Mouse (Mus musculus): ENCODE data around the gene Chrnb1. TPM values are rescaled to one million over a fixed set of nuclear protein-coding genes. Genes with fewer than 3 reads are reported as not detected.

The Chrnb1 gene
- total RNA-seq, 2 experiments from 2014 or later: 23.2 to 26.3 TPM

DNA sequence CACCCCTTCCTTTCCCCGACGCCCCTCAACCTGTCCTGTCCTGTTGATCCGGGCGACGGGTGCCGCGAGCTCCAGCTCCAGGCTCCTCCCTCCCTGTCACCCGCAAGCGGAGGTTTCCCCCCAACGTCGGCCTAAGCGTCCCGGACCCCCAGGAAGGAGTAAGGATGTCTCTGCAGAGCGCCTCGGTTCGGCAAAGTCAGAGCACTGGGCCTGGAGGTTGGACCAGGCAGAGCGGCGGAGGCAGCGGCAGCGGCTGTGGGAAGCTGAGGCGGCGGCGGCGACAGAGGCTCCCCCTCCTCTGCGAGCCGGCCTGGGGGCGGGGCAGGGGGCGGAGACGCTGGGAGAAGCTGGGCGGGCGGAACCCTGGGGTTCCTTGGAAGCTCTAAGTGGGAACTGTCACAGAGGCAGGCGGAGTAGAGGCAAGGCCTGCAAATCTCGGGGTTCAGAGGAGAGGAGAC, 6.9 kb upstream of the Chrnb1 start:
- DNase-seq: peak; percentile 93
- Histone ChIP-seq H3K27ac (peak overlapping the region; percentile 87), H3K4me3 (peak overlapping the region; percentile 78)
- TF ChIP-seq CTCF (IDR thresholded peaks at IDR 0.05): no peak
- intact Hi-C loops (cut with DNase I): loop anchor here (2.0 to 5.0 kb wide), 2 partner anchors 44 to 120 kb away; partner anchors contain the start of genes Polr2a and Senp3

DNA sequence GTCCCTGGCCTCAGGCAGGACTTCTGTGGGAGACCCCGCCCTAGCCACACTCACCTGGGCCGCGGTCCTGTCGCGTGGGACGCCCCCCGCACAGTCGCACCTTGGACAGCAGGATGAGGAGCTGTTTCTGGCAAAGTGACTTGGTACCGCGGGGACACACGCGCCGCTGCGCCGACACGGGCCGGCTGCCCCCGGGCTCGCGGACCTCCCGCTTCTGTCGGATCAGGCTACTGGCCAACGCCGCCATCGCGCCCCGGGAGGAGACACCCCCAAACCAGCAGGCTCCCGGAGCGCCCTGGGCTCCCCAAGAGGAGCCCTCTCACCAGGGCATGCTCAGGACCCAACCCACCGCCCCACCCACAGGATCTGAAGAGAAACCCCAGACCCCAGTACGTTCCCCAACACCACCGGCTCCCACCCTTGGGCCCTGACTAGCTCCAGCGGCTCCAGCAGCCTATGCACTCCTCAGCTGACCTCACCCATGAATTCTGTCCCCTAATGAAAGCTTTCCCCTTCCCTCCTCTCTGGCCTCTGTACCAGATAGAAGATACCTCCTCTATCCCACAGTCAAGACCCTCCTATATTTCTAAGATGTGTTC, 5.7 kb upstream of the Chrnb1 start, which contains the start of gene Fgf11:
Gene Fgf11, minus strand, starts transcription at position 479 of the 599 bp plus-strand sequence.
- H3K27ac ChIP-seq: peak within 1 kb of the TSS; percentile 87
- TF ChIP-seq CTCF (IDR thresholded peaks at IDR 0.05): no peak
- peak within 1 kb of the TSS; percentile 78 for H3K4me3 ChIP-seq
- intact Hi-C loops (cut with DNase I): loop anchor here (5.0 kb wide), 1 partner anchor 119 kb away; the partner anchor contains the start of gene Senp3
- DNase-seq: no peak

DNA sequence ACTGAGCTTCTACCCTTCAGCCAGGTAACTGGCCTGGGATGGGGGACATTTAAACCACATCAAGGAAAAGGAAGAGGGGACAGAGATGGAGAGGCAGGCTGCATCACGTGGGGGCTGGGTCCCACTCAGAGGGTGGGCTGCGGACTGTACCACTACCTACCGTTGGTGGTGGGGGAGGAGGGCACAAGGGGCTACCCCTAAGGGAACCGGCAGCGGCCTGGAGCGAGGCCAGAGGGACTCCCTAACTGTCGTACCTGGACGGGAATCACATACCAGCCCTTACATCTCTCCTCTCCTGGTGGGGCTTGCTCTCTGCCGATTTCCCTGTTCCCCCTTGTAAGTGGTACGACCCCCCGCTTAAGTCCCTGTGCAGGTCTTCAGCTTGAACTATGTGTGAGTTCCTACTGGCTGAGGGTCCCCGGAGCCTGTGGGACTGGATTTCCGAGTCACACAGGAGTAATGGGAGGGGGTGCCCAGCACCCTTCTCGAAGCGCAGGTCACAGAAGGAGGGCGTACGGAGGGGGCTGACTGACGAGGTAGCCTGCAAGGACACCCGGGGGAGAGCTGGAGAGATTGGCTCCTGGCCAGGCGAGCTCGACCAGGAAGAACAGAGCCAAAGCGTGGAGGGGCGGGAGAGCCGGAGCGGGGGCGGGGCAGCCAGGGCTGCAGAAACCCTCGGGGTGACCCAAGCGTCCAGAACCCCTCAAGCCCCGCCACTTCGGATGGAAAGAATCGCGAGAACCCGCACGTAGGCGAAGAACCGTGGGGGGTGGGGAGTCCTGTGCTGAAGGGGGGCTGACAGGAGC, 4.9 kb upstream of the Chrnb1 start:
- Histone ChIP-seq H3K27ac (peak overlapping the region; percentile 46; the same call in 1 of the 2 replicates), H3K4me3 (peak overlapping the region; percentile 78)
- peak; percentile 71 for DNase-seq
- no peak for TF ChIP-seq CTCF (IDR thresholded peaks at IDR 0.05)
- intact Hi-C loops (cut with DNase I): loop anchor here (5.0 kb wide), 1 partner anchor 118 kb away; the partner anchor contains the start of gene Senp3

DNA sequence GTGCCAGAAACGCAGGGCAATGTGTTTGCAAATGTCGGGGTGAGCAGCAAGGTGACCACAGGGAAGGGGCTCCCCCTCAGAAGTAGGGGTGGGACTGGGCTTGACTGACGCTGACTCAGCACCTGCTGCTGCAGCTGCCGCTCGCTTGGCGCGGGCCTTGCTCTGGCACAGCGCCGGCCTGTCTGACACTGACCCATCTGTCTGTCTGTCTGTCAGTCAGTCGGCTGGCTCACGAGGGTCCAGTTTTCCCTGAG, 4.3 kb upstream of the Chrnb1 start:
- intact Hi-C loops (cut with DNase I): loop anchor here (5.0 kb wide), 1 partner anchor 118 kb away; the partner anchor contains the start of gene Senp3
- Histone ChIP-seq H3K4me3 (peak overlapping the region; percentile 78), H3K27ac (no peak overlapping the region)
- no peak for TF ChIP-seq CTCF (IDR thresholded peaks at IDR 0.05)
- DNase-seq: peak; percentile 69

DNA sequence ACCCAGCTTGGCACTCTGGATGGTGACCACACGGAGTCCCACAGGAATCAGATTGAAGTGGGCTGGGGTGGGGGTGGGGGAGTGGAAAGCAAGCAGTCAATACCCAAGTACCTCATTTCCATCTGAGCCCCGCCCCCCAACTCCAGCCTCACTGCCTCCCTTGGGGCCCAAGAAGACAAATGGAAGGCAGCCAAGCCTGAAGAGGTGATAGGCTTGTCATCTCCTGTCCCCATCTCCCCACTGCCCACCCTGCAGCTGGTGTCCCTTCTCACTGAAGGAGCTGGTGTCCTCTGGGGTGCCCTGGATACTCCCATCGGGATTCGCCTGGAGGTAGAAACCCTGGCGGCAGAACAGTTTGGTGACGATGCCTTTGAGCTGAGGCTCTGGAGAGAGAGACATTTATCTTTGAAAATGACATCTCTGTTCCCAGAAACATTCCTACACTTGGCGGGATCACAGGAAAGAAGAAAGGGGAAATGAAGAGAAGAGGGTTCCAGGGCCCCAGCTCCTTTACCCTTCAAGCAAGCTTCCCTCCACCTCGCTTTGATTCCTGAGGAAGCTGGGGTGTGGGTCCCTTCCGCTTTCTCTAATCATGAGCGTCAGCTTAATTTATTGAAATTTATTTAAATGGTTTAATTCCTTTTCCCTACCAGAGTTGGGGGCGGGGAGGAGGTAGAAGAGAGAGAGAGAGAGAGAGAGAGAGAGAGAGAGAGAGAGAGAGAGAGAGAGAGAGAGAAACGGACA, 3.8 kb upstream of the Chrnb1 start:
- intact Hi-C loops (cut with DNase I): loop anchor here (5.0 kb wide), 1 partner anchor 117 kb away; the partner anchor contains the start of gene Senp3
- no peak for DNase-seq
- TF ChIP-seq CTCF (IDR thresholded peaks at IDR 0.05): no peak
- no peak overlapping the region for H3K4me3 ChIP-seq
- no peak overlapping the region for H3K27ac ChIP-seq

DNA sequence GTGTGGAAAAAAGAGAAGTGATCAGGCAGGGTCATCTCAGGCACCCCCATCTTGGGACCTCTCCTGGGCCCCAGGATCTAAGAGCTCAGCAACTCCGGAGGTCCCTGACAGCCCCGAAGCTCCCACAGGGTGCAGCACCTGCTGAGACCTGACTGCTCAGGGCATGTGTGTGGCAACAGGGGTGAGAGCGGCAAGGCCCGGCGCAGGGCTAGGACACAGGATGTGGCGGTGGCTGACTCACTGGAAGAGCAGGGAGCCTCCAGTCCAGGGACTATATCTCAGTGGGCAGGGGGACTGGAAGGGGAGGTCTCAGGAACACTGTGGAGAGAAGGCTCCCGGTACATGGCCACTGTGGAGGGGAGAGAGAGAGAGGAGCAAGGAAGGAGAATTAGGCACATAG, 2.2 kb upstream of the Chrnb1 start:
- Histone ChIP-seq H3K27ac (no peak overlapping the region), H3K4me3 (no peak overlapping the region)
- no peak for DNase-seq
- intact Hi-C loops (cut with DNase I): no loop called here
- no peak for TF ChIP-seq CTCF (IDR thresholded peaks at IDR 0.05)

DNA sequence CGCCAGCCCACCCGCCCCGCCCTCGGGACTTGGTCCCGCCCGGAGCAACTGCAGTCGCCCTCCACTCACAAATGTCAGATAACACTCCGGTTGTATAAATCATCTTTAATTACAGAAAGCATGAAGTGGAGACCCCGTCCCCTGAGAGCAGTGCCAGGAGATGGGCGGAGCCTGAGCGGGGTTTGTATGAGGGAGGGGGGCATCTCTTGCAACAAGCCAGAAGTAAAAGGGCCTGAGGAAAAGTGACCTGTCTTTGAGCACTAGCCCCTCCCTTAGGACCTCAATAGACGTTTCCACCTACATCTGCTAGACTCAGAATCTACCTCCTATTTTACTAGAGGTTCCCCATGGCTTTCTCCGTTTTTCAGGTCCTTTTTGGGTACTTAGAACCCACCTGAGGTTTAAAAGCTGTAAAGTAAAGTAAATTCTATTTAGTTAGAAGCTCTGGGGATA, 266 bp upstream of the Chrnb1 start:
- intact Hi-C loops (cut with DNase I): loop anchor here (1.0 kb wide), 1 partner anchor 37 kb away; no protein-coding TSS in a partner anchor

DNA sequence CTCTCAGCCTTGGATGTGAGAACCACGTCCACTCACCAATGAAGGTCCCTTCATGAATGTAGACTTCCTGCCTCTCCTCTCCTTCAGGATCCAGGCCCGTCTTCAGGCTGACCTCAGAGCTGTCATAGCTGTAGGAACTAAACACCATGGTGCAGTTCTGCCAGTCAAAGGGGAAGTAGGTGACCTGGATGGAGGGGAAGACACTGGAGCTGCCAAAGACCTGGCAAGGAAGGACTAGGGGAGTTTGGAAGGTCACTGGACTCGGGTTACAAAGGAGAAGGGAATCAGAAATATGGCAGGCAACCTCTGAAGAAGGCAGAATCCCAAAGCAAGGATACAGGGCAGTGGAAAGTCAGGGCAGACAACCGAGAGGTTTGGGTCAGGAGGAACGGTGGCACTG, 2.3 kb downstream of the Chrnb1 start:
- TF ChIP-seq CTCF (IDR thresholded peaks at IDR 0.05): no peak
- intact Hi-C loops (cut with DNase I): no loop called here
- H3K4me3 ChIP-seq: peak overlapping the region; percentile 13; the same call in 1 of the 2 replicates
- peak overlapping the region; percentile 79 for H3K27ac ChIP-seq
- DNase-seq: peak; percentile 62

More for the DNA sequence above, 266 bp upstream of the Chrnb1 start:
- peak overlapping the region; percentile 79 for H3K4me3 ChIP-seq
- peak overlapping the region; percentile 97 for H3K27ac ChIP-seq
- no peak for DNase-seq
- no peak for TF ChIP-seq CTCF (IDR thresholded peaks at IDR 0.05)

DNA sequence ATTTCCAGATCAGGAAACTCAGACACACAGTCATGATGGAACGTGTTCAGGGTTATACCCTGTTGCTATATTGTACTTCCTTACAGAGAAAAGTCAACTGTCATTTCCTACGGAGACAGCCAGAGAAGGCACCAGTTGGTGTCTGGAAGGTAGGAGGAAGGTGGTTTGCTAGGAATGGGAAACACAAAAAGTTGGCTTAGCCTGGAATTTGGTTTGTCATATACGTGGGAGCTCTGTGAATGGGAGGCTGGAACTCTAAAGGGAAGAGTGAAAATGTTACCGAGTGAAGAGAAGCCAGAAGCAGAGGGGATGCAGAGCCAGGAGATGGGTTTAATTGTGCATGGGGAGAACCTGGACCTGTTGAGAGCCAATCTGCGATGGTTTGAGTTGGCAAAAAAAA, 4.3 kb downstream of the Chrnb1 start:
- no peak for DNase-seq
- TF ChIP-seq CTCF (IDR thresholded peaks at IDR 0.05): no peak
- no peak overlapping the region for H3K4me3 ChIP-seq
- intact Hi-C loops (cut with DNase I): loop anchor here (2.0 kb wide), 1 partner anchor 17 kb away; no protein-coding TSS in a partner anchor
- no peak overlapping the region for H3K27ac ChIP-seq

DNA sequence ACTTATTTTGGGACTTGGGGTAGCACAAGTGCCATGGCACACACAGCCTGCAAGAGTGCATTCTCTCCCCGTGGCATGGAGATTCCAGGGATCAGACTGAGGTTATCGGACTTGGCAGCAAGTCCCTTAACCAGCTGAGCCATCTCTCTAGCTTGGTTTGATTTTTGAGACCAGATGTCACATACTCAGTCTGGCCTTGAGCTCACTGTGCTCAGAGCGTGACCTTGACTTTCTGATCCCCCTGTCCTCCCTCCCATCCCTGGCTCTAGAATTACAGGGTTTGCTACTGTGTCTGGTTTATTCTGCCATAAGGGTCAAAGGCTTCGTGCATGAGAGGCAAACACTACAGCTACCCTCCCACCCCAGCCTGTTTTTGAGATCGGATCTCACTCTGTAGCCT, 6.3 kb downstream of the Chrnb1 start:
- TF ChIP-seq CTCF (IDR thresholded peaks at IDR 0.05): no peak
- intact Hi-C loops (cut with DNase I): no loop called here
- no peak overlapping the region for H3K4me3 ChIP-seq
- no peak for DNase-seq
- no peak overlapping the region for H3K27ac ChIP-seq

DNA sequence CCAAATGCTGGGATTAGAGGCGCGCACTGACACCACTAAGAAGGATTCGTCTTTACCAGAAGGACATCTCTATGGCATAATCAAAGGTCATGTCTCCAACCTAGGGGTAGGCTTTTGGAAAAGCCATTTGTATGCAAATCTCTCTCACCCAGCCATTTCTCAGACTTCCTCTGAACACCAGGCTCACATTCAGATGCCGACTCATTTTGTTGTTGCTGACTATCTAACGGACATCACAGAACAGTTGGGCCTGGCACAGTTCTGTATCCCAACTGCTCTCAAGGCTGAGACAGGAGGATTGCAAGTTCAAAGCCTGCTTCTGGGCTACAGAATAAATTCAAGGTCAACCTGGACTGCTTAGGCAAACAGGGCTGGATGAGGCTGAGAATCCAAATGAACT, 8.4 kb downstream of the Chrnb1 start:
- no peak for TF ChIP-seq CTCF (IDR thresholded peaks at IDR 0.05)
- Histone ChIP-seq H3K27ac (no peak overlapping the region), H3K4me3 (no peak overlapping the region)
- intact Hi-C loops (cut with DNase I): no loop called here
- DNase-seq: no peak

DNA sequence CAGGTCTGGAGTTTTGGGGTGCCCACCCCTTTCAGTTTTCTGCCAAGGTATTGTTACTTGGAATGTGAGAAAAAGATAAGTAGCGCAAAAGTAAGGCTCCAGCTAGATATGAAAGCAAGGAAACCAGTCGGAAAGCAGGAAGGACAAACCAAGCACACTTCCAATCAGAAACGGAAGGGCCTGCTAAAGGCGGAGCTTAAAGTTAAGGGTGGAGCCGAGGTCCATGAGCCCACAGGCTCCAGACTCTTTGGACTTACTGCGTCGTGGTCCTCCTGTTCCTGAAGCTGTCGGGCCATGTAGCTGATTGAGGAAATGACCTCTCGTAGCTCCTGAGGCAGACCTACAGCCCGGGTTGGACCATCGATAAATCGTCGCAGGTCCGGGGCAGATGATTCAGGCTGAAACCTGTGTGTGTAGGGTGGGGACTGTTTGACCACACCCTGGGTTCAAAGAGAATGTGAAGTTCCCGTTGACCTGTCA, 10.9 kb downstream of the Chrnb1 start:
- intact Hi-C loops (cut with DNase I): no loop called here
- Histone ChIP-seq H3K4me3 (peak overlapping the region; percentile 57), H3K27ac (peak overlapping the region; percentile 43)
- no peak for TF ChIP-seq CTCF (IDR thresholded peaks at IDR 0.05)
- DNase-seq: peak; percentile 52
